Mouse (Mus musculus) brain, embryonic 18.5 days (tissue): ENCODE measurements around the gene Rab11fip2.

Experiments used
- DNase-seq: peaks from one replicate; pipeline ENCODE4 v3.0.0-alpha.2; 2012; ENCODE audit warnings: low read depth, low spot score

The Rab11fip2 gene

GRCm38 (mm10) chr19:59853061-59853460, 90.4 kb downstream of the Rab11fip2 start:
- DNase-seq: no peak
